Mouse (Mus musculus) bone marrow macrophage, adult 2 months (primary cell): ENCODE measurements at regions not wholly inside any gene's neighbourhood (a gene's known extent, or its start where the extent isn't known, plus 50 kb on each side); places are given as distances from the start of the nearest gene placed in this dataset.

Experiments used
- H3K27ac ChIP-seq: 2 replicates; pipeline ENCODE4 v1.5.1; 2012; ENCODE audit warnings: low read depth, low read length; ENCODE audit not compliant: insufficient read depth
- H3K4me1 ChIP-seq: 2 replicates; pipeline ENCODE4 v1.6.1; 2012; ENCODE audit warnings: low read length; ENCODE audit not compliant: control insufficient read depth, insufficient read depth
- H3K4me3 ChIP-seq: 2 replicates; pipeline ENCODE4 v1.5.1; 2012; ENCODE audit warnings: mild to moderate bottlenecking, low read length, moderate library complexity; ENCODE audit not compliant: insufficient read depth
- CTCF ChIP-seq: IDR thresholded peaks from 2 replicates; pipeline ENCODE4 v1.5.1; 2012; ENCODE audit warnings: low read depth, mild to moderate bottlenecking, low read length, moderate library complexity
- POLR2A ChIP-seq: IDR thresholded peaks from 2 replicates; pipeline ENCODE4 v1.6.1; 2012; ENCODE audit warnings: mild to moderate bottlenecking, low read depth, low read length, borderline replicate concordance

DNA sequence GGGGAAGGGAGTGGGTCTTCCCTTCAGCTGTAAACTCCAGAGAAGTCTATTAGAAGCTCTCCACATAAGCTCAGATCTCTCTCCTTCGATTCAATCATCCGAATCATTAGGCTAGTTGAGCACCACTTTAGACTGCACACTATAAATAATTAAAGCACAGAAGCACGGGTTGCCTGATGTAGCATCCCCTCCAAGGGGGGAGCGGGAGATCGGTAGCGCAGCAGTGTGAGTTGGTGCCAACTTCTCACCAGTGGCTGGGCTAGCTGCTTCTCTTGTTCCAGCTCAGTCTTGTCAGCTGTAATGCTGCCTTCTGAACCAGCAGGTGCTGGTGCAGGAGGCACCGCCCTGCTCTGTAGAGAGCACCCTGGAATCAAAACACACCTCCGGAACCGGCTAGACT lies 78.6 kb downstream of the A830031A19Rik start:
- H3K27ac ChIP-seq: no peak overlapping the region

DNA sequence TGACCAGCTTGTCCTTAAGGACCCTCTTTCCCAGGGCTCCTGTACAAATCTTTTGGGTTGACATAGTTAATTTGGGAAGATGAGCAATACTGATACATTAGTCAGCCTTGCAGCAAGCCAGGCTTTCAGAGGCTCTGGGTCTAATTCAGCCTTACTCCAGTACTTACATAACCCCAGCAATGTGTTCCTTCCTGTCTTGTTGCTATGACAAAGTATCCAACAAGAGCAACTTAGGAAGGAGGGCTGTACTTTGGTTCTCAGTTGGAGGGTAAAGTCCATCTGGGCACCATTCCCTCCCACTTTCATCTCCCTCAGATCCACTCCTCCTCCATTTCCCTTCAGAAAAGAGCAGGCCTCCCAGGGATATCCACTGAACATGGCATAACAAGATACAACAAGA lies 80.7 kb downstream of the A830031A19Rik start:
- TF ChIP-seq POLR2A (no peak), CTCF (no peak)
- H3K4me1 ChIP-seq: no peaks in the 10 kb centered on the region
- no peak overlapping the region for H3K4me3 ChIP-seq
- H3K27ac ChIP-seq: no peak overlapping the region

More for the DNA sequence above, 78.6 kb downstream of the A830031A19Rik start:
- no peak for TF ChIP-seq CTCF
- TF ChIP-seq POLR2A: no peak
- Histone ChIP-seq H3K4me3 (no peak overlapping the region), H3K4me1 (no peaks in the 10 kb centered on the region)

DNA sequence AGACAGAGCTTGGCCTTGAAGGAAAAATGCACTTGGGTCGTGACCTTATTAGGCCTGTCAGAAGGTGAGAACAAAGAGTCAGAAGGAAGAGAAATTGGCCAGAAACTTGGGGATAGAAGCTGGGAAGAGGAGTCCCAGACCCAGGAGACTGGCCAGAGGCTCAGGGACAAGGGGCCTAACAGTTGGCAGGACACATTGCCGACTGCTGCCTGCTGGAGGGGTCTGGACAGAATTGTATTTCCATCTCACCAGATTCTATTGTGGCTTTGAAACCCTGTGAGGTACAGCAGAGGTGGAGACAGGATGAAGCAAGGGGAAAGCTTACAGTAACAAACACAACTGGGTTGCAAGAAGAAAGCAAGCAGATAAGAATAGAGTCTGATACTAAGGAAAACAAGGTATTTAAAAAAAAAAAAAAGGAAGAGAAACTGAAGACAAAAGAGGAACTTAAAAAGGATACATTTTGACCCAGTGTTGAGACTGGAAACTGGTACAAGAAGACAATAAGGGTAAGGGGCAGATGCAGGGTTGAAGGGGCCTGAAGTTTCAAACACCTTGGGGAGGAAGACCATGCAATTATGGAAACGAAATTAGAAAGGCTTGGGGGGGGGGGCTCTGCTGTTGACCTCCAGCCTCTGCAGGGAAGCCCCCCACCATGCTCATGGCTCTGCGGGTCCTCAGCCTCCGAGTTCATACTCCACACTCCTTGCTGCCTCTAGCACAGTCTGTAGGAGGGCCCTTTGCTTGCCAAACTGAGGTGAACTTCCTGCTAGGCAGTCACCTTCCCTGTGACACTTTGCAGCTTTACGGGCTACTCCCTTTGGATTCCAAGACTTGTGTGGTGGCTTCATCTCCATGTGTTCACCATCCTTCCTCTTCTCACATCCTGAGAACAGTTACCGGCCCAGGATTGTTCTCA lies 87.1 kb downstream of the A830031A19Rik start:
- Histone ChIP-seq H3K4me1 (peaks cover 8% of the 10 kb centered on the region), H3K4me3 (no peak overlapping the region), H3K27ac (no peak overlapping the region)
- TF ChIP-seq CTCF: no peak

DNA sequence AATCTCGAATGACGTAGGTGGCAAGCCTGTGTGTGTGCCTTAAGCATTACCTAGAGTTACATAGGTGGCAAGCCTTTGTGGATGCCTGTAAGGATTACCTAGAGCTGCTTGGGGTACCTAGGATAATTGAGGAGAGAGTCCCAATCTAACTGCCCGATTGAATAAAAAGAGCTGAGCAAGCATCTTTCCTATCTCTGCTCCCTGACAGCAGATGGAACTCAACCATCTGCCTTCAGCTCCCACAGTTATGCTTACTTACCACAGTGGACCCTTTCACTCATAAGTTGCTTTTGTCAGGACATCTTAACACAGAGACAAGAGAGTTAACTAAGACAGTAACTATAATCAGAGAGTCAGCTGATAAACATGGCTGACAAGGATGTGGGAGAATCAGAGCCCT lies 89.6 kb downstream of the A830031A19Rik start:
- H3K4me3 ChIP-seq: no peak overlapping the region
- TF ChIP-seq CTCF (no peak), POLR2A (no peak)

GRCm38 (mm10) chr11:23979332-23979731 lies 84.3 kb upstream of the Papolg start:
- TF ChIP-seq CTCF (peak; percentile 91), POLR2A (no peak)
- H3K27ac ChIP-seq: no peak overlapping the region
- no peak overlapping the region for H3K4me3 ChIP-seq
- H3K4me1 ChIP-seq: no peaks in the 10 kb centered on the region

More for the DNA sequence above, 89.6 kb downstream of the A830031A19Rik start:
- Histone ChIP-seq H3K4me1 (peaks cover 8% of the 10 kb centered on the region), H3K27ac (no peak overlapping the region)

DNA sequence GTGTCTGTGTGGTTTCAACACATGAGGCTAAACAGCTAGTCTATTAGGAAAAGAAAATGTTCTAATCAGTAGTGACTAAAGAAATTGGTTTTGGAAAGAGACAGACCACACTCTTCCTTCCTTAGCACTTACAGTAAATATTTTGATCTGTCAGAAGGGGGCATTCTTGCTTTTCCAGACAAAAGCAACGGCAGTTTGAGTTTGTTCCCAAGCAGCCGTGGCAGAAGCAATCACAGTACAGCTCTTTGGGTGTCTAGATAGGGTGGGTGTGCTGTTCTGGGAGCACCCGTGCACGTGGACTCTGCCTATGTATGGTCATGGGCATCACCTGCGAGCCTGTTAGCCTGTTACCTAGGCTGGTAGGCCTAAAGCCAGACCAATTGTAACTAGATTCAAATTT lies 83.2 kb upstream of the Papolg start:
- Histone ChIP-seq H3K4me3 (no peak overlapping the region), H3K27ac (no peak overlapping the region), H3K4me1 (no peaks in the 10 kb centered on the region)
- TF ChIP-seq CTCF (no peak), POLR2A (no peak)

DNA sequence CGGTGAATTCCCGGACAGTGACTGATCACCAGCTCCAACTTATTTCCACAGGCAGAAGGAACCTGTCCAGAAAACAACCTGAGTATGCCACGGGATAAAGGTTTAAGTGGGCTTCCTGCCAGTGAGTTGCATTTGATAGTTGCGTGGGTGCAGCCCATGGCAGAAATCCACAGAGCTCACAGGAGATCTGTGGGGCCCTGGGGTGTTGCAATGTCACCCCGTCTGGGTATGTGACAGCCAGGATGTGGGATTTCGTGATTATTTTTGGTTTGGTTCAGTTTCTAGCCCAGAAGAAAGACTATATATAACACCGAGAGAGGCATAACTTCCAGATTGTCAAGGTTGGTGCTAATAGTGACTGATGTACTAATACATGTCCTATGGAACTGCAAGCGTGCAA lies 82.0 kb upstream of the Papolg start:
- no peak for TF ChIP-seq CTCF
- no peak for TF ChIP-seq POLR2A
- H3K27ac ChIP-seq: no peak overlapping the region
- no peak overlapping the region for H3K4me3 ChIP-seq
- H3K4me1 ChIP-seq: no peaks in the 10 kb centered on the region

DNA sequence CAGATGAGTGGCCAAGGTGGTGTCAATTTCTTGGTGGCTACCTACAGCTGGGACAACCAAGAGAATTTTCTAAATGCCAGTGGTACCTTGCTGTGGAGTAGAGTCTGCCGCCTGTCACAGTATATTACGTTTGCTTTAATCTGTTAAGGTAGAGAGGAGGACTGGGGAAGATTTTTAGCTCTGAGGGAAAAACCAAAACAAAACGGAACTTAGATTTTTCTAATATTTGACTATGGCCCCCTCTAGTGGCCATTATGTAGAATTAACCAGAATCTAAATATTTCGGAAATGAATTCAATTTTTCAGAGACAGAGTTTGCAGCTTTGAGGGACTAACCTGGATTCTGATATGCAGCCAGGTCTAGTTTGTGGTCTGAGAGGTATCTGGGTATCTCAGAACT lies 59.3 kb upstream of the Papolg start:
- H3K27ac ChIP-seq: no peak overlapping the region
- TF ChIP-seq CTCF: no peak
- TF ChIP-seq POLR2A: no peak
- H3K4me1 ChIP-seq: peaks cover 7% of the 10 kb centered on the region
- no peak overlapping the region for H3K4me3 ChIP-seq

DNA sequence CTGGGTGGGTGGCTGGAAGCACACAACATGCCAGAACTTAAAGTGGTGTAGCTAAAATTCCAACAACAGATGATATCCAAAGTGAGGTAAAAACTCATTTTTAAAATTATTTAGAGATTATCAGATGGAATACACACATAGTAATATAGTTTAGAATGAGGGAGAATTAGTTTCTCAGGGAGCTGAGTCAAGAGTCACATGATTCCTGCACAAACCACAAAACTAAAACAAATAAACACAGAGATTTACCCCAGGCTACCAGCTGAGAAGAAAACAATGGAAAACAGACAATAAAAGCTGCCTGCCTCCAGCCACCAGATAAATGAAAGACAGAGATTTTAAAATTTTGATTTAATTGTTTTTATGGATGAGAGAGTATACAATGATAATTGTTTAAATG lies 50.9 kb upstream of the Papolg start:
- TF ChIP-seq CTCF (no peak), POLR2A (no peak)
- Histone ChIP-seq H3K27ac (no peak overlapping the region), H3K4me3 (no peak overlapping the region), H3K4me1 (no peaks in the 10 kb centered on the region)
